Mouse (Mus musculus) heart, postnatal 14 days (tissue): ENCODE measurements around the gene Gucy2c. TPM values are rescaled to one million over a fixed set of nuclear protein-coding genes. Genes with fewer than 3 reads are reported as not detected.

Experiments used
- DNase-seq, 2 experiments: peaks; one replicate each; pipeline ENCODE4 v3.0.0; 2021 to 2022
- intact Hi-C: fragments of 180-260 bp; cut with DNase I; formaldehyde crosslinking; loops from one replicate; pipeline ENCODE4 v1.15.1; 2025
- total RNA-seq, 2 experiments: library from RNA; stranded (reverse); gene quantifications; 2 replicates each; pipeline ENCODE4 v1.2.3; 2021

Gene Gucy2c
- total RNA-seq, 2 experiments from 2014 or later, result not detected

- no peak for DNase-seq
- intact Hi-C loops, result no loop called here
Measured at GRCm38 (mm10) chr6:136683410-136684334, 97.9 kb downstream of the Gucy2c start.

GRCm38 (mm10) chr6:136679381-136679780 lies 102.2 kb downstream of the Gucy2c start:
- intact Hi-C loops, result no loop called here
- DNase-seq, result peak in 1 of 2 experiments; percentile 21

GRCm38 (mm10) chr6:136674935-136675334 lies 106.6 kb downstream of the Gucy2c start:
- DNase-seq, result no peak
- intact Hi-C loops, result no loop called here

- intact Hi-C loops, result no loop called here
- peak; percentile 57 to 73 for DNase-seq
Measured at GRCm38 (mm10) chr6:136672467-136672866, 109.1 kb downstream of the Gucy2c start.

GRCm38 (mm10) chr6:136669274-136669673 lies 112.3 kb downstream of the Gucy2c start:
- intact Hi-C loops, result no loop called here
- no peak for DNase-seq

- intact Hi-C loops, result no loop called here
- no peak for DNase-seq
Measured at GRCm38 (mm10) chr6:136668266-136668986, 113.1 kb downstream of the Gucy2c start.

- no peak for DNase-seq
- intact Hi-C loops, result no loop called here
Measured at GRCm38 (mm10) chr6:136662063-136662462, 119.5 kb downstream of the Gucy2c start.

GRCm38 (mm10) chr6:136661706-136662016 lies 119.9 kb downstream of the Gucy2c start, which contains the start of gene Plbd1:
Gene Plbd1, minus strand, starts transcription at chr6:136661928.
- intact Hi-C loops, result no loop called here
- peak; percentile 67 to 80 for DNase-seq

- DNase-seq, result no peak
Measured at GRCm38 (mm10) chr6:136660831-136661705, 120.5 kb downstream of the Gucy2c start.

GRCm38 (mm10) chr6:136659226-136659625 lies 122.3 kb downstream of the Gucy2c start:
- intact Hi-C loops, result no loop called here
- DNase-seq, result no peak

More at GRCm38 (mm10) chr6:136660831-136661705, 120.5 kb downstream of the Gucy2c start:
- intact Hi-C loops, result no loop called here

GRCm38 (mm10) chr6:136658303-136658702 lies 123.3 kb downstream of the Gucy2c start:
- DNase-seq, result no peak
- intact Hi-C loops, result no loop called here

- no peak for DNase-seq
Measured at GRCm38 (mm10) chr6:136655786-136656185, 125.8 kb downstream of the Gucy2c start.

GRCm38 (mm10) chr6:136654470-136654869 lies 127.1 kb downstream of the Gucy2c start:
- intact Hi-C loops, result no loop called here

More at GRCm38 (mm10) chr6:136655786-136656185, 125.8 kb downstream of the Gucy2c start:
- intact Hi-C loops, result no loop called here

GRCm38 (mm10) chr6:136653331-136653730 lies 128.2 kb downstream of the Gucy2c start:
- intact Hi-C loops, result no loop called here

More at GRCm38 (mm10) chr6:136654470-136654869, 127.1 kb downstream of the Gucy2c start:
- no peak for DNase-seq

GRCm38 (mm10) chr6:136650664-136651063 lies 130.9 kb downstream of the Gucy2c start:
- no peak for DNase-seq
- intact Hi-C loops, result no loop called here

More at GRCm38 (mm10) chr6:136653331-136653730, 128.2 kb downstream of the Gucy2c start:
- no peak for DNase-seq

GRCm38 (mm10) chr6:136647455-136647861 lies 134.1 kb downstream of the Gucy2c start:
- DNase-seq, result no peak
- intact Hi-C loops, result no loop called here
